Mouse (Mus musculus): Measurements from ENCODE around the gene Cops3.

Gene Cops3

DNA sequence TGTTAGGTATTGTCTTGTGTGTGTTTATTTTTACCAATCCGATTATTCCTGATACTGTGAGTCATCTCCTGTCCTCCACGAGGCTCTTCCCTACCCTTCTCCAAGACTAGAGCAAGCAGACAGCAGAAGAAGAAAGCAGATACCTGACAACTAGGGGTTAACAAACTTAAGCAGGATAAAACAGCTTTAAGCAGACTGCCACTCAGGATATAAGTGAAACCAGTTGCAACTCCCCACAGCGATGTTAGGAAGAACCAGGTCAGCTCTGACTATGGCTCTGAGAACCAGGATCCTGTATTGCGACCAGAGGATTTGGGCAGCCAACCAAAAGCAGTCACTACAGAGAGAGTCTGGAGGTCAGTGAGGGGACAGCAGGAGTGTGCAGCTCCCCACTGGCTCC, 28.4 kb downstream of the Cops3 start:
- DNase-seq (ENCODE audit: extremely low spot score, low spot score): no peak

DNA sequence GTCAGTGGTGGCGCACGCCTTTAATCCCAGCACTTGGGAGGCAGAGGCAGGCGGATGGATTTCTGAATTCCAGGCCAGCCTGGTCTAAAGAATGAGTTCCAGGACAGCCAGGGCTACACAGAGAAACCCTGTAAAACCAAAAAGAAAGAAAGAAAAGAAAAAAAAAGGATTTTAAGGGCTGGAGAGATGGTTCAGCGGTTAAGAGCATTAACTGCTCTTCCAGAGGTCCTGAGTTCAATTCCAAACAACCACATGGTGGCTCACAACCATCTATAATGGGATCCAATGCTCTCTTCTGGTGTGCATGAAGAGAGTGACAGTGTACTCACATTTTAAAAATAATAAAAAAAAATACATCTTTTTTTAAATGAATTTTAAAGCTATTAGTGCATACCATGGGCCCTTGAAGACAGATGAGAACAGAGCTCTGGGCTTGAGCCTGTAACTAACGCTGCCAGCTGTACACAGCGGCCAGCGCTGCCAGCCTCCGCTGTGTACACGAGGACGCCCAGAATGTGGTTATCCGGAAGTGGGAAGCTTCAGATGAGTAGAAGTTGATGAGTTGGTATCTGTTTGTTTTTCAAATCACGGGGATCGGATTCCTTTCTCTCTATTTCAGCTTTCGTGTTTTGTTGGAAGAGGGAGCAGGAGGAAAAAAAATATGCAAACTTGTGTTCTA, 29.0 kb downstream of the Cops3 start:
- DNase-seq (ENCODE audit: extremely low spot score, low spot score): no peak

DNA sequence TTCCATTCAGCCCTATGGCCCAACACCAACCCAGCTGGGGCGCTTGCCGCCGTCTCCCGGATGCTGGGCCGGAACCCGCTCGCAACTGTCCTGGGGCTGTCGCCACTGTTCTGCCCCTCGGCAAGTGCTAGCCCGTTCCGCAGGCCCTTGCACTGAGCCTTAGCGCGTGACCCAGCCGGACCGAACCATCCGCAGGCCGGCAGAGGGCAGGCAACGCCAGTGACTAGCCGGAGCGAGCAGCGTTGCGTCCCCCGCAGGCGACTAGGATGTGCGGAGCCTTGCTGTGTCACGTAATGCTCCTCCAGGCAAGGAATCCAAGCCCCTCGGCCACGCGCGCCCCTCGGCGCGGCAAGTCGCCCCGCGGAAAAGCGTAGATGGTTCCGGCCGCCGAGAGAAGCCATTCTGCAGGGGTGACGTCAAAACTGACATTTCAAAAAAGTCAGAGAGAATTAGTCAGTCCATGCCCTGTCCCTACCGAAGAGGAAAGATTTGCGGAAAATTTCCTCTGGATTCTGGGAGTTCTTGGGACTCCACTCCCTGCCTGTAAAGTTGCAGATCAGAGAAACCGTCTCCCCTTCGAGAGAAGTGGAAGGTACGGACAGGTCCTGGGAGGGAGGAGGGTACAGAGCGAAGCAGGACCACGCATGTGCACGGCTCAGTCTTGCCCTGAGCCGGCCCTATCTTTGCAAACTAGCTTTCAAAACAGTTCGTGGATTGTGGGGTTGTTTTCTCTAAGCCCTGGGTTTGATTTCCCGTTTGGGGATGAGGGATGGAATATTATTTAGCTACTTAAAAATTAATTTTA, 29.8 kb downstream of the Cops3 start, which contains the start of gene Flcn:
Gene Flcn (minus strand): TSS at position 347 of the 805 bp plus-strand sequence.
- peak; percentile 91 for DNase-seq (ENCODE audit: extremely low spot score, low spot score)

DNA sequence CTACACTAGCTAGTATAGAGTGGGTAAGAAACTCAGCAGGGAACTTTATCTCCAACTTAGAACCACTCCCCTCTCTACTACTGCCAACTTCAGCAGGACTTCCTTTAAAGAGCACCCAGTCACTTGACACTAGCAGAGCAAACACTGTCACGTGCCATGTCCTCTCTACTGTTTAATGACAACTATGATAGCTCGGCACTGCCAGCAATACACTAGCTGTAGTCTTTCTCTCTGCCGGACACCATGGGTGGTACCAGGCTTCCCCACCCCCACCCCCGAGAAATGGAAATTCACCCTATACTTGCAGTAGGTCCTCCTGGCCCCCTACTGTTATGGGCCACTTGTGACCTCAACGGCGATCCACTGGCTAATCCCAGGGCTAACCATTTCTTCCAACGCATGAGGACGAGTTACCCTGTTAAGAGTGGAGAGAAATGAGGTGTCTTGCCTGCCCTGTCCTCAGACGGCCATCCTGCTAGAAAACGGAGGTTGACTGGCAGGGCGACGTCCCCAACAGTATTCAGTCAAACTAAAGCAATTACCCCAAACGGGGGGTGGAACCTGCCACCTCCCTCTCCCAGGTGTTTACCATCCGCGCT, 30.5 kb downstream of the Cops3 start:
- DNase-seq (ENCODE audit: extremely low spot score, low spot score): no peak

DNA sequence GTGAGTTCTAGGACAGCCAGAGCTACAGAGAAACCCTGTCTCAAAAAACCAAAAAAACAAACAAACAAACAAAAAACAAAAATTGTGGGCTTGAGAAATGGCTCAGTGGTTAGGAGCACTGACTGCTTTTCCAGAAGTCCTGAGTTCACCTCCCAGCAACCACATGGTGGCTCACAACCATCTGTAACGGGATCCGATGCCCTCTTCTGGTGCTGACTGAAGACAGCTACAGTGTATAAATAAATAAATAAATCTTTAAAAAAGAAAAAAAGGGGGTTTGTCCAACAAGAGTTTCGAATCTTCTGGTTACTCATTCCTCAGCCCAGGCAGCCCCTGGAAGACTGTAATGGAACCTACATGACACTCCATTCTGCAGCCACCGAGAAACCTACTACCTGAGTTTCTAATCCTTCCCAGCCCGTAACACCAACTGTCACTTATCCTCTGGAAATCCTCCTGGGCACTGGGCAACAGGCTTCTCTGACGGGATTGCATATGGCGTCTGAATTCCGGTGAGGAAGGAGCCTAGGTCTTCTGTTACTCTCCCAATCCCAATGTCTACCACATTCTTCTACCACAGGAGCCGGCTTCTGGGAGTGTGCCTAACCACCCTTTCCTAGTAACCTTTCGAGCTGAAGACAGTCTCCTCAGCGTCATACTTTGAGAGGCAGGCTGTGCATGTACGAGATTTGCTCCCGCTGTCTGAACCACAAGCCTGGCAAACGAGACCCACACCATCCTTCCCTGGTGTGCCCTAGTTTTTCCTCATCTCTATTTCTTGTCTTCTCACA, 31.3 kb downstream of the Cops3 start:
- DNase-seq (ENCODE audit: extremely low spot score, low spot score): no peak

DNA sequence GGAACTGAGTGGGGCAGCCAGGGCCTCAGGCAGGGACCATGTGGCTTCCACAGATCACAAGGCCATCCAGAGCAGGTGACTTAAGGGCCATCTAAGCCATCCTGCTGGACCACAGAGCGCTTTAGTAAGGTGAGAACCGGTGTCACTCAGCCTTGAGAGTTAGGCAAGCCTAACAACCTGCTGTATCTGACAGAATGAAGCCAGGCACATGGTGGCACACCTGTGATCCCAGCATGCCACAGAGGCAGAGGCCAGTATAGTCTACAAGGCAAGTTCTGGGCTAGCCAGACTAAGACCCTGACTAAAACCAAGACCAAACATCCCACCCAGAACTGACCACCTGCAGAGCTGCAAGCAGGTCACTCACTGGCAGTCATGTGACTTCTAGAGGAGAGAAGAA, 34.0 kb downstream of the Cops3 start:
- DNase-seq (ENCODE audit: extremely low spot score, low spot score): no peak

DNA sequence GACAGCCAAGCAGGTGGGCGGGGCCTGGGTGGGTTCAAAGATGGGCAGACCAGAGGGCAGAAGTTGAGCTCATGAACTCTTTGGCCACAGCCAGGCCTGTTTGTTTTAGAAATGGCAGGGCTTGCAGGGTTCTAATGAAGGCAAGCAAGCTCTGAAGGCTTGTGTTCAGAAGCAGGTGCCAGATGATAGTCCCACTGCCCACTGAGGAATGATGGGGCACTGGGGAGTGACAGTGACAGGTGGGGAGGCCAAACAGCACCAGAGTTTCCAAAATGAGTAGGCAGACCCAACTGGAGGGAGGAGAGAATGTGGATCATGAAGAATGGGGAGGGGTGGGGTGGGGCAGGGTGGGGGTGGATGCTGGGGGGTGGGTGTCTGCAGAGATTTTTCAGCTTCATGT, 34.4 kb downstream of the Cops3 start:
- DNase-seq (ENCODE audit: extremely low spot score, low spot score): no peak

DNA sequence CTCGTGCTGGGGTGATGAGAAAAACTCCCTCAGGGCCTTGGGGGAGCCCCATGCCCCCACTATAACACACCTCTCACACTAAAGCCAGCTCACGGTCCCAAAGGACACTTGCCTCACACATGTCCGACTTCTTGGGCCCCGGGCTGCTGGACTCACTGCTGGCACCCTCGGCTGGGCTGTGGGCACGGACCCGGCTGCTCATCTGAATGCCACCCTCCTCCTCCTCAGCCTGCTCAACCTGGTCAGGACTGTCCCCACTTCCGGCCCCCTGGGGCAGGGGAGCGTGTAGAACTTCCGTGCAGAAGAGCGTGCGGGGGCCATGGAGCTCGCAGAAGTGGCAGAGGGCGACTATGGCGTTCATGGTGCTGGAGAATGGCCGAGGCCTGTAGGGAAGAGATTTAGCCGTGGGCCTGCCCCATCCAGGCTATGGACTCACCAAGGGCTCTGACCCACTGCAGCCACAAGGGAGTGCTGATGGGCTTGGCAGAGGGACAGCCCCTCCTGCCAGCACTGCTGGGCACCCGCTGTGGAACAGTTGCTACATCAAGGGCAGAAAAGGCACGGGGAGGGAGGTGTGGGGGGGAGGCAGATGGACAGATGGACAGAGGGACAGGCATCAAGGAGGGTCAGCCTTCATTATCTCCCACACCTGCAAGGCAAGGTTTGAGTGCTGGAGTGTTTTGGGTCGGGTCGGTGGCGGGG, 35.1 kb downstream of the Cops3 start:
- DNase-seq (ENCODE audit: extremely low spot score, low spot score): no peak

DNA sequence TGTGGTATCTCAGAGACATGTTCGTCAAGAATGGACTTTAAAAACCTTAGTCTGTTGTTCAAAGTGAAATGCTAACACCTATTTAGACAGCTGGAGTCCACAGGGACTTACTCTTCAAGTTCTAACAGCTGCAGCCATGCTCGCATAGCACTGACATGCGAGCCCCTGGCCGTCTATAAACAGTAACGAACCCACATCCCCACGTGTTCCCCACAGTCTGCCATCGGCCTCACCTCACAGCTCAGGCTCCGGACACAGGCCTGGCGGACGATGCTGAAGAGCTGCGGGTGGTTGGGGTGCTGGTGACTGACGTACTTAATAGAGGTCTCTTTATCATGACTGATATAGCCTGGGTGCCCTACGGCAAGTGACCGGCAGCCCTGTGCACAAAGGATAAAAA, 36.1 kb downstream of the Cops3 start:
- no peak for DNase-seq (ENCODE audit: extremely low spot score, low spot score)

DNA sequence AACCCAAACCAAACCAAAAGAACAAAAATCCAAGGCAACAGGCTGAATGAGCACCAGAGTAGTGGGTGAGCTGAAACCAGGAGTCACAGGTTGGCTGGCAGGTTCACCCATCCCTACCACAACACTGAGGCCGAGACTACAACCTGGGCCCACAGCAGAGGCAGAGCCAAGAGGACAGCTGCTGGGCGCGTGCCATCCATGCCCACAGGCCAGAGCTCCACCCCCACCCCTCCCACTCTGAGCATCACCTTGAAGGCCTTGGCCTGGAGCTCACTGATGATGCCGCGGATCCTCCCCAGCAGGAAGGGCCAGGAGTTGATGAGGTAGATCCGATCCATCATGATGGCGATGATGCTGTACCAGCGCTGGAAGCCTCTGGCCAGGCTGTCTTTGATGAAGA, 37.8 kb downstream of the Cops3 start:
- DNase-seq (ENCODE audit: extremely low spot score, low spot score): no peak

DNA sequence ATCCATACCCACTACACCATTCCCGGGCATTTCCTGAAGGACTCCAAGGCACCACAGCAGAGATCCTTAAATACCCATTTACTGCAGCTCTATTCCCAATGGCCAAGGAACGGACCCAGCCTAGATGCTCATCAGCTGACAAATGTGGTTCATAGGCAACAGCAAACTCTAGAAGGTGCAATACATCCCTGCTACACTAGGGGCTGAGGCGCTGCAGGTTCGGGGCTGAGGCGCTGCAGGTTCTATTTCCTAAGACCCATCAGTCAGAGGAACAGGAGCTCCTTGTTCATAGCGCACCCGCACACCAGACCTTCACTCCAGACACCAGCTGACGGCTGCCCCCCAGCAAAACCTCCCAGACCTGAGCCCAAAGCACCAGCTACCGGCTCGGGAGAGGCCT, 39.2 kb downstream of the Cops3 start:
- no peak for DNase-seq (ENCODE audit: extremely low spot score, low spot score)

DNA sequence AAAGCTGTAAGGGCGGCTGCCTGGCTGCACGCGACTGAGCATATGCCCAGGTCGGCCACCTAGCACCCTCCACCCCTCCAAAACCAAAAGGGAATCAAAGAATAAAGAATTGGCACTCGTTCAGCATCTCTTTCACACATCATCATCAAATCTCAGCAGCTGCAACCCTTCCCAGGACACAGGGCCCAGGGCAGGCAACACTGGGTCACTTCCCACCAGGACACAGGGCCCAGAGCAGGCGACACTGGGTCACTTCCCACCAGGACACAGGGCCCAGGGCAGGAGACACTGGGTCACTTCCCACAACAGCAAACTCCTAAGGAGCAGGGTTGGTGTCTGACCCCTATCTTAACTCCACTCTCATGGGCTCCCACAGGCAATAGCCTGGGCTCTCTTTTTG, 46.2 kb downstream of the Cops3 start:
- no peak for DNase-seq (ENCODE audit: extremely low spot score, low spot score)

DNA sequence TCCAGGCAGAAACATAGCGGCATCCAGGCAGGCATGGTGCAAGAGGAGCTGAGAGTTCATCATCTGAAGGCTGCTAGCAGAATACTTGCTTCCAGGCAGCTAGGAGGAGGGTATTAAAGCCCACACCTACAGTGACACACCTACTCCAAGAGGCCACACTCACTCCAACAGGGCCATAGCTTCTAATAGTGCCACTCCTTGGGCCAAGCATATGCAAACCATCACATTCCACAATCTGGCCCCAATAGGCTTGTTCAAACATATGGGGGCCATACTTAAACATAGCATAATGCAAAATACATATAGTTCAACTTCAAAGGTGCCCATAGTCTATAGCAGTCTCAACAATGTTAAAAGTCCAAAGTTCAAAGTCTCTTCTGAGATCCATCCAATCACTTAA, 50.3 kb downstream of the Cops3 start:
- DNase-seq (ENCODE audit: extremely low spot score, low spot score): no peak

DNA sequence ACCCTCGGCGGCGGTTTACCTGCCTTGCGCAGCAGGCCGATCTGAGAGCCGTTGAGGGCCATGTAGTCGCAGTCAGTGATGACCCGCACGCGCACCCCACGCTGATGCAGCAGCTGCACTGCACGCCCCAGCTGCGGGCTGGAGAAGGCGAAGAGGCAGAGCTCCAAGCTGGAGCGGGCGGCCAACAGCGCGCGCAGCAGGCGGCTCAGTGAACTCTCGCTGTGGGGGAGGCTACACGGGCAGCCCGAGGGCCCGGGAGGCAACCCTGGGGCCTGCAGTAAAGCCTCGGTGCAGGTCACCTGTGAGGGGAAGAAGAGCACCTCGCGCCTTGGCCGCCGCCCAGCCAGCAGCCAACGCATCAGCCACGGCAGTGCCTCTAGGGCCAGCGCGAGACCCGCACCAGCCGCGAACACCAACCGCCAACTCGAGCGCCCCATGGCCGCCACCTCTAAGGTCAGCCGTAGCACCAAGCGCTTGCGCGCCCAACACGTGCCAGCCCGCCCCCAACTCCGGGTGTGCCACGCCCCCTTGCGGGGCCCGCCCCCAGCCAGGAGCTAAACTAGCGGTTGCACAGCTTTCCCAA, 52.3 kb downstream of the Cops3 start, which contains the start of gene Pld6:
Gene Pld6 (minus strand): TSS at position 447 of the 583 bp plus-strand sequence.
- DNase-seq (ENCODE audit: extremely low spot score, low spot score): peak; percentile 65

DNA sequence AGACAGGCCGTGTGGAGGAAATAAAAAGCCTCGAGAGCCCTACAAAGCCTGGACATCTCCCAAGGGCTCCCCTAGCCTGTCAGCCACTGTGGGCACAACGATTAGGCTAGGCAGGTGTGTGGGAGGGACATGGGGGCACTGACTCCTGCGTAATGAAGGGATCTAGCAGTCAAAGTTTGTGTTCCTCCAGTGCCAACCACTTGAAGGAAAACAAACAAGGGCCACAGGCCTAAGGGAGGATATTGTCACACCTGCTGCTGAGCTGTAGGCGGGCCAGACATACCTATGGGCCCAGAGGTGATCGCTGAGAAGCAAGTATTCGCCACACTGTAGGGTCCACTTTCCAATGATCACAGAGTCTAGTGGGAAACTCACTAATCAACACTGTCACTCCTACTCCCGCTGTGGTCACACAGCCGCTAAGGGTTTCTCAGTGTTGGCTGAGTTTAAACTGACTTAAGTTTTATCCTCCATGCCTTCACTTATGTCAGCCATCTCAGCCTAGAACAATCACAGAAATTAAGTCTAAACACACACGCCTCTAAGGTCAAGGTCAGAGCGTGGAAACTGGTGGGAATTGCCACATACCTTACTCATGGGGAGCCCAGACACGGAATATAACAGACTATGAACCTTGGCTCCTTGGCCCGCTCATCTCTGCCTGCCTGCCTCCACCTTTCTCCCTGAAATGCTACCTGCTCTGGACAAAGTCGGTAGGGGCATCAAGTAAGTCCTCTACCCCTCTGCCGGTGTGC, 53.0 kb downstream of the Cops3 start:
- no peak for DNase-seq (ENCODE audit: extremely low spot score, low spot score)

DNA sequence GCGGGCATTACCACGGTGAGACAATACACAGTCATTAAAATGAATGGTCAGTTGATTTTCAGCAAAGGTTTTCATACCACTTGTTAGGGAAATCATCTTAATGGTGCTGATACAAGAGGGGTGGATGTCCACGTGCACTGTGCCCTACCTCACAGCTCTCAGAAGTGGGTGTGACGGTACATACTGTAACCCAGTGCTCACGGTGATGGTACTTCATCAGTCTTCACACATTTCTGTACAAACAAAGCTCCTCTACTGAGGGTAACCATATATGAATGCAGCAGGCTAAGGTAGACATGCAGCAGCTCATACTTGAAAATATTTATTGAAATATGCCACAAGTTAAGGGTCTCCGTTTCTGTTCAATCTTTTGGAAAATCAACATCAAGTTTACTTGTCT, 56.0 kb downstream of the Cops3 start:
- no peak for DNase-seq (ENCODE audit: extremely low spot score, low spot score)

DNA sequence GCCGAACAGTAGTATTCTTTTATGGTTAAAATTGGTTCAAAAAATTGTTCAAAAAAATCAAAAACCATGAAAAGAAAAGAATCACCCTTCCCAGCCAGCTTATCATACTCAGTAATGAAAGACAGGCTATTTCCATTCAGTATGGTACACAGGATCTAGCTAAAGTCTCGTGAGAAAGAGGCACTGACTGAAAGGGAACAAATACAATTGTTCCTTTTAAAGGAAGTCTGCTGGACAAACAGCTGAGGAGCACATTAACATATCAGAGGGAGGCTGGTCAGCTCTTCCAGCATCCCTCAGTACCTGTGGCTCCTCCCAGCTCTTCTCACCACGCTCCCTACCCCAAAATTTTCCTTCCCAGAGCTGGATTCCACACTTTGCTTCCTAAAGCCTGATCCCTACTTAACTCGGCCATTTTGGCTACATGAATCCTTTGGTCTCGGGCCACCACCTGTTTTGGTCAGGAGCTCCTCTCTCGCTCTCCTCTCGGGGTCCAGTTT, 57.5 kb downstream of the Cops3 start:
- DNase-seq (ENCODE audit: extremely low spot score, low spot score): no peak

DNA sequence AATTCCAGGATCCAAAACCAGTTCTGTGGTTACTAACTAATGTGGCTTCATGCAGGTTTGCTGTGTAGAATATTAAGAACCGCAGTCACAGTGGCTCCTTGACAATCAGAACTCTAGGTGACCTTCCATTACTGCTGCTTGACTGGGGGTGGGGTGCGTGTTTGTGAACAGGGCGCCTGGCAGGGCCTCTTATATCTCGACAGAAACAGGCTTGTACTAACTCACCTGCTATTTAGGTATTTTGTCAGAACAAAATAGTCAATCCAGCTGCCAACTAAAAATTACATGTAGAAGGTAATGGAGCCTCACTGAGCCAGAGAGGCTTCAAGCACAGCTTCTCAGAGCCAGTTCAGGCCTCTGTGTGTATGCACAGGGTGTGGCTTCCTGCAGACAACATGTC, 59.4 kb downstream of the Cops3 start:
- no peak for DNase-seq (ENCODE audit: extremely low spot score, low spot score)

DNA sequence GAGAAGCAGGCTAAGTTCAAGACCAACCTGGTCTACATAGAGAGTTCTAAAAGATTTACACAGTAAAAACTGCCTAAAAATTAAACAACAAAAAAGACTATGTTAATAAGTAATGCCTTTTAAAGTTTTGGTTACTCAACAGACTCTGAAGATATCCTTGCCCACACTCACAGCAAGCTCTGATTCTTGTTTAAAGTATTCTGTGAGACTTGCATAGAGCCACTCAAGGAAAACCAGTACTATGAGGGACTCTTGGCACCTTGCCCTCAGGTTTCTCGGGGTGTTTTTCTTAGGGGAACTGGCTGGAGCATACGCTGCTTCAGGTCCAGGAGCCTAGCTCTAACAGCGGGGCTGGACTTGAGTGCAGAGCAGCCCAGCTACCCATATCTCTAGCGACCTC, 60.2 kb downstream of the Cops3 start:
- no peak for DNase-seq (ENCODE audit: extremely low spot score, low spot score)

DNA sequence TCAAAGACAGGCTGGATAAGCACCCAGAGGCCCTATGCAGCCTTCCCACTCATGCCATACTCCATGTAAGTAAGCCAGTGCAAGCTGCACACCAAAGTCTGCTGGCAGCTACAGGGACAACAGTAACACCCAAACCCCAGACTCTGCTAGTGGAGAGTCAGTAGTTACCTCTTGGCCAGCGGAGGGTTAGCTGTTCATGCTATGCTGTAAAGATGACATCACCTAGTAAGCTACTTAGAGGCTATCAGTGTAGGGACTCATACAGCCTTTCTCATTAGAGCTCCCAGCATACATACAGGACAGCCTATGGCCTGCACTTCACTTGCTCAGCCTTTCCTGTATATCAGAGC, 60.8 kb downstream of the Cops3 start:
- DNase-seq (ENCODE audit: extremely low spot score, low spot score): no peak

Measured in neural tube, embryonic 10.5 days (tissue).